Mouse (Mus musculus) CH12.LX (cell line): Measurements from ENCODE around the gene Ccdc51. TPM values are rescaled to one million over a fixed set of nuclear protein-coding genes. Genes with fewer than 3 reads are reported as not detected.

Experiments
- DNase-seq: peaks from one replicate; pipeline ENCODE4 v3.0.0-alpha.2; 2013; ENCODE audit errors: extremely low read depth
- H3K27ac ChIP-seq: 2 replicates; pipeline ENCODE4 v1.5.1; 2012; ENCODE audit warnings: low read depth, mild to moderate bottlenecking, control low read depth, moderate library complexity; ENCODE audit not compliant: insufficient read depth
- H3K27me3 ChIP-seq: replicated peaks from 2 replicates; pipeline ENCODE3; 2012; ENCODE audit warnings: inconsistent platforms
- H3K36me3 ChIP-seq, 2 experiments: replicated peaks in 1 of 2; 2 replicates each; pipeline versions ENCODE3 to v1.6.1; 2012; ENCODE audit warnings: inconsistent platforms in 1 of 2, low read length in 1 of 2, mild to moderate bottlenecking in 1 of 2, mixed read lengths in 1 of 2, moderate library complexity in 1 of 2; ENCODE audit not compliant: control insufficient read depth in 1 of 2, insufficient read depth in 1 of 2
- H3K4me1 ChIP-seq, 2 experiments: 2 replicates each; pipeline ENCODE4 v1.6.1; 2012; ENCODE audit warnings: inconsistent platforms in 1 of 2, moderate library complexity in 1 of 2; ENCODE audit not compliant: insufficient read depth in 2 of 2, control insufficient read depth in 1 of 2
- H3K4me2 ChIP-seq: 2 replicates; pipeline ENCODE4 v1.6.1; 2012; ENCODE audit warnings: low read depth, mild to moderate bottlenecking, control low read depth; ENCODE audit not compliant: poor library complexity, insufficient read depth, severe bottlenecking
- H3K4me3 ChIP-seq, 3 experiments: fragments of 150-350 bp in 1 of 3; sonication (generic) in 1 of 3; replicated peaks in 1 of 3; 2 replicates each; pipeline versions ENCODE3 to v1.5.1; 2011 to 2012; ENCODE audit warnings: low read depth in 2 of 3, low read length in 2 of 3, mild to moderate bottlenecking in 2 of 3, moderate library complexity in 2 of 3, control low read depth in 1 of 3, improper control_type of control experiment in 1 of 3, inconsistent platforms in 1 of 3, mixed read lengths in 1 of 3; ENCODE audit not compliant: poor library complexity in 1 of 3
- H3K79me2 ChIP-seq: replicated peaks from 2 replicates; pipeline ENCODE4 v1.6.1; 2012; ENCODE audit warnings: mild to moderate bottlenecking, moderate library complexity; ENCODE audit not compliant: control insufficient read depth, poor library complexity, insufficient read depth, severe bottlenecking; ENCODE audit errors: extremely low read depth
- H3K9ac ChIP-seq: 2 replicates; pipeline ENCODE4 v1.6.1; 2012; ENCODE audit warnings: low read depth, mild to moderate bottlenecking, control low read depth, moderate library complexity; ENCODE audit not compliant: insufficient read depth
- H3K9me3 ChIP-seq: replicated peaks from 2 replicates; pipeline ENCODE3; 2012; ENCODE audit warnings: low read length, inconsistent platforms, mixed read lengths
- CHD1 ChIP-seq: IDR thresholded peaks from 2 replicates; pipeline ENCODE4 v1.6.1; 2012; ENCODE audit warnings: low read depth, low read length, improper control_type of control experiment, inconsistent platforms
- CTCF ChIP-seq, 2 experiments: IDR thresholded peaks in 1 of 2; conservative IDR thresholded peaks in 1 of 2; 2 replicates each; pipeline ENCODE4 v1.5.1; 2011 to 2012; ENCODE audit warnings: low read depth in 2 of 2, low read length in 2 of 2, improper control_type of control experiment in 1 of 2, inconsistent platforms in 1 of 2, mild to moderate bottlenecking in 1 of 2, moderate library complexity in 1 of 2
- E2F4 ChIP-seq: IDR thresholded peaks from 2 replicates; pipeline ENCODE4 v1.6.1; 2011; ENCODE audit warnings: low read depth, low read length, improper control_type of control experiment; ENCODE audit not compliant: insufficient replicate concordance
- ETS1 ChIP-seq: conservative IDR thresholded peaks from 2 replicates; pipeline ENCODE4 v1.6.1; 2012; ENCODE audit warnings: low read depth, mild to moderate bottlenecking, inconsistent platforms, low read length, improper control_type of control experiment, moderate library complexity
- GABPA ChIP-seq: IDR thresholded peaks from 2 replicates; pipeline ENCODE4 v1.6.1; 2012; ENCODE audit warnings: low read depth, low read length, improper control_type of control experiment, inconsistent platforms; ENCODE audit not compliant: insufficient replicate concordance
- HCFC1 ChIP-seq: IDR thresholded peaks from 2 replicates; pipeline ENCODE4 v1.6.1; 2012; ENCODE audit warnings: low read depth, mild to moderate bottlenecking, inconsistent platforms, low read length, improper control_type of control experiment
- IRF4 ChIP-seq: IDR thresholded peaks from 2 replicates; pipeline ENCODE4 v1.6.1; 2014; ENCODE audit warnings: low read depth, mild to moderate bottlenecking, inconsistent platforms, low read length, improper control_type of control experiment
- MAFK ChIP-seq: IDR thresholded peaks from 2 replicates; pipeline ENCODE4 v1.6.1; 2011; ENCODE audit warnings: low read length, improper control_type of control experiment; ENCODE audit not compliant: insufficient replicate concordance
- MXI1 ChIP-seq: IDR thresholded peaks from 2 replicates; pipeline ENCODE4 v1.6.1; 2011; ENCODE audit warnings: mild to moderate bottlenecking, low read depth, low read length, improper control_type of control experiment
- NELFE ChIP-seq: IDR thresholded peaks from 2 replicates; pipeline ENCODE4 v1.6.1; 2011; ENCODE audit warnings: low read depth, low read length, improper control_type of control experiment
- NRF1 ChIP-seq: IDR thresholded peaks from 2 replicates; pipeline ENCODE4 v1.6.1; 2014; ENCODE audit warnings: low read depth, mild to moderate bottlenecking, inconsistent platforms, low read length, improper control_type of control experiment, moderate library complexity
- RAD21 ChIP-seq: IDR thresholded peaks from 2 replicates; pipeline ENCODE4 v1.6.1; 2011; ENCODE audit warnings: low read depth, mild to moderate bottlenecking, low read length, improper control_type of control experiment, moderate library complexity
- SMC3 ChIP-seq: IDR thresholded peaks from 2 replicates; pipeline ENCODE4 v1.6.1; 2011; ENCODE audit warnings: low read depth, low read length, improper control_type of control experiment
- UBTF ChIP-seq: IDR thresholded peaks from 2 replicates; pipeline ENCODE4 v1.6.1; 2012; ENCODE audit warnings: low read depth, mild to moderate bottlenecking, inconsistent platforms, low read length, improper control_type of control experiment, moderate library complexity
- USF2 ChIP-seq: conservative IDR thresholded peaks from 2 replicates; pipeline ENCODE4 v1.6.1; 2011; ENCODE audit warnings: low read depth, low read length, improper control_type of control experiment
- ZC3H11A ChIP-seq: IDR thresholded peaks from 2 replicates; pipeline ENCODE4 v1.6.1; 2012; ENCODE audit warnings: low read depth, mild to moderate bottlenecking, inconsistent platforms, low read length, improper control_type of control experiment
- ZKSCAN1 ChIP-seq: IDR thresholded peaks from 2 replicates; pipeline ENCODE4 v1.6.1; 2012; ENCODE audit warnings: low read depth, inconsistent platforms, low read length, improper control_type of control experiment, borderline replicate concordance
- ZMIZ1 ChIP-seq: IDR thresholded peaks from 2 replicates; pipeline ENCODE4 v1.6.1; 2012; ENCODE audit warnings: low read depth, mild to moderate bottlenecking, inconsistent platforms, low read length, improper control_type of control experiment
- dilution Hi-C: fragments of 300-500 bp; cut with MboI; formaldehyde crosslinking; loops from 2 replicates; pipeline ENCODE4 v1.14.3; 2020; ENCODE audit warnings: low sequenced_read_pairs; ENCODE audit not compliant: extremely low pct_unique_long_range_greater_than_20kb, extremely low pct_ligation_motif_present
- in situ Hi-C: fragments of 300-500 bp; cut with MboI; formaldehyde crosslinking; loops from 3 replicates; pipeline ENCODE4 v1.14.3; 2019; ENCODE audit warnings: low sequenced_read_pairs, low pct_ligation_motif_present, low pct_unique_long_range_greater_than_20kb, mixed read lengths
- polyA plus RNA-seq: library from polyadenylated mRNA; unstranded; fragments of >175 nt; gene quantifications from 2 replicates; pipeline ENCODE4 v1.2.1, GENCODE M21; 2012; ENCODE audit warnings: low read depth; ENCODE audit not compliant: insufficient read length
- total RNA-seq, 2 experiments: library from RNA; depleted of rRNA; stranded (reverse); fragments of 300-350 nt in 1 of 2; fragments of >200 nt in 1 of 2; gene quantifications; 2 replicates each; pipeline ENCODE4 v1.2.3; 2012 to 2014

The Ccdc51 gene
- total and polyA plus RNA-seq, 3 experiments = 7.6 to 18.2 (median 16.2) TPM

- Histone ChIP-seq H3K9ac (peak overlapping the region; percentile 46; the same call in 1 of the 2 replicates), H3K4me1 (peaks cover 16 to 21% of the 10 kb centered on the region in 2 experiments), H3K4me3 (peak overlapping the region; percentile 63 to 77 (median 69)), H3K79me2 (no peaks in the 10 kb centered on the region), H3K36me3 (peaks cover 0 to 14% of the 10 kb centered on the region in 2 experiments), H3K9me3 (no peaks in the 10 kb centered on the region), H3K27me3 (no peaks in the 10 kb centered on the region), H3K27ac (no peak overlapping the region), H3K4me2 (peak overlapping the region; percentile 69)
- TF ChIP-seq MXI1 (no peak), NRF1 (no peak), MAFK (no peak), ETS1 (no peak)
- DNase-seq = no peak
- in situ Hi-C loops = no loop called here
- dilution Hi-C loops = no loop called here
Observed at GRCm38 (mm10) chr9:109038901-109039364, 43.4 kb upstream of the Ccdc51 start.

- H3K27me3 ChIP-seq = no peaks in the 10 kb centered on the region
- in situ Hi-C loops (no loop called here), dilution Hi-C loops (no loop called here)
- no peak overlapping the region for H3K9ac ChIP-seq
- H3K4me1 ChIP-seq = peaks cover 16 to 21% of the 10 kb centered on the region in 2 experiments
- H3K36me3 ChIP-seq = peaks cover 0 to 18% of the 10 kb centered on the region in 2 experiments
- no peak overlapping the region for H3K4me3 ChIP-seq
- no peak for TF ChIP-seq NRF1
- TF ChIP-seq SMC3 = no peak
- no peak for TF ChIP-seq ETS1
- no peak for TF ChIP-seq CTCF (conservative IDR thresholded peaks at IDR 0.05 in 1 of 2, IDR thresholded peaks at IDR 0.05 in 1 of 2; ENCODE audit: low read depth in 2 of 2, low read length in 2 of 2)
- TF ChIP-seq MAFK = no peak
- no peak for TF ChIP-seq IRF4
- TF ChIP-seq ZKSCAN1 = no peak
- TF ChIP-seq RAD21 = no peak
- TF ChIP-seq USF2 = no peak
- TF ChIP-seq E2F4 = no peak
- TF ChIP-seq GABPA = no peak
- TF ChIP-seq ZMIZ1 = no peak
- TF ChIP-seq HCFC1 = no peak
- no peak for TF ChIP-seq ZC3H11A
- TF ChIP-seq CHD1 = no peak
- no peak for TF ChIP-seq NELFE
- no peak for TF ChIP-seq UBTF
- DNase-seq = no peak
- no peaks in the 10 kb centered on the region for H3K79me2 ChIP-seq
- no peaks in the 10 kb centered on the region for H3K9me3 ChIP-seq
- no peak overlapping the region for H3K27ac ChIP-seq
- no peak overlapping the region for H3K4me2 ChIP-seq
Observed at GRCm38 (mm10) chr9:109039681-109040080, 42.6 kb upstream of the Ccdc51 start.
